Mouse (Mus musculus): ENCODE data around the gene Akr1c19.

DNA sequence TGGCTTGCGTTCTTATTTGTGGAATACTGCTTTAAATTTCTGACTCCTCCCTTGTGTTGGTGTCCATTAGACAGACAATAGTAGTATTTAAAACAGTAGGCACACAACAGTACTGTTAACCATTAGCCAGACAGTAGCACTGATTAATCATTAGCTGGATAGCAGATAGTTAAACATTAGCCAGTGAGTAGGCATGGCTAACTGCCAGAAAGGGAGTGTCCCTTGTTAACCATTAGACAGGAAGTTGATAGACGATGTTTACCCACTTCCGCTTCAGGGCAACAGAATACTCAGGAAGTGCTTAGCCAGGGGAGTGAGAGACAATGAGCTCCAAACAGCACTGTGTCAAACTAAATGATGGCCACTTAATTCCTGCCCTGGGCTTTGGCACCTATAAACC, 37.6 kb upstream of the Akr1c19 start, which contains the start of gene Akr1c13:
- TF ChIP-seq CTCF (IDR thresholded peaks at IDR 0.05; ENCODE audit: control insufficient read depth, insufficient read depth, low read length) (no peak), POLR2A (IDR thresholded peaks at IDR 0.05; ENCODE audit: borderline replicate concordance, control insufficient read depth, low read depth, low read length) (no peak)

Measured in bone marrow, adult 2 months (tissue).